Mouse (Mus musculus): Measurements from ENCODE around the gene Fam131a. TPM values are rescaled to one million over a fixed set of nuclear protein-coding genes. Genes with fewer than 3 reads are reported as not detected.

Fam131a gene
- polyA plus RNA-seq, 1 experiment, result 7.7 TPM

GRCm38 (mm10) chr16:20692241-20692965, 638 bp upstream of the Fam131a start:
- H3K4me1 ChIP-seq (ENCODE audit: control insufficient read depth, insufficient read depth, low read length), result no peaks in the 10 kb centered on the region; the same call in 1 of the 2 replicates
- no peak overlapping the region for H3K4me3 ChIP-seq (ENCODE audit: insufficient read depth, low read length)
- no peak overlapping the region for H3K27ac ChIP-seq (ENCODE audit: insufficient read depth, low read length)
- TF ChIP-seq POLR2A (IDR thresholded peaks at IDR 0.05; ENCODE audit: low read depth, low read length) (no peak), CTCF (IDR thresholded peaks at IDR 0.05; ENCODE audit: borderline replicate concordance, insufficient read depth, low read length) (no peak)

GRCm38 (mm10) chr16:20694781-20695180, 1.7 kb downstream of the Fam131a start:
- TF ChIP-seq POLR2A (IDR thresholded peaks at IDR 0.05; ENCODE audit: low read depth, low read length) (peak; percentile 45; the same call in 1 of the 2 replicates), CTCF (IDR thresholded peaks at IDR 0.05; ENCODE audit: borderline replicate concordance, insufficient read depth, low read length) (no peak)
- no peaks in the 10 kb centered on the region; the same call in 1 of the 2 replicates for H3K4me1 ChIP-seq (ENCODE audit: control insufficient read depth, insufficient read depth, low read length)
- H3K4me3 ChIP-seq (ENCODE audit: insufficient read depth, low read length), result no peak overlapping the region
- H3K27ac ChIP-seq (ENCODE audit: insufficient read depth, low read length), result peak overlapping the region; percentile 45

- Histone ChIP-seq H3K4me3 (ENCODE audit: insufficient read depth, low read length) (peak overlapping the region; percentile 14), H3K27ac (ENCODE audit: insufficient read depth, low read length) (peak overlapping the region; percentile 45), H3K4me1 (ENCODE audit: control insufficient read depth, insufficient read depth, low read length) (no peaks in the 10 kb centered on the region; the same call in 1 of the 2 replicates)
- TF ChIP-seq POLR2A (IDR thresholded peaks at IDR 0.05; ENCODE audit: low read depth, low read length) (0 out of 2 replicates have a peak, but pooled peaks have one; percentile 21), CTCF (IDR thresholded peaks at IDR 0.05; ENCODE audit: borderline replicate concordance, insufficient read depth, low read length) (no peak)
Measured at GRCm38 (mm10) chr16:20695622-20696323, 2.7 kb downstream of the Fam131a start.

DNA sequence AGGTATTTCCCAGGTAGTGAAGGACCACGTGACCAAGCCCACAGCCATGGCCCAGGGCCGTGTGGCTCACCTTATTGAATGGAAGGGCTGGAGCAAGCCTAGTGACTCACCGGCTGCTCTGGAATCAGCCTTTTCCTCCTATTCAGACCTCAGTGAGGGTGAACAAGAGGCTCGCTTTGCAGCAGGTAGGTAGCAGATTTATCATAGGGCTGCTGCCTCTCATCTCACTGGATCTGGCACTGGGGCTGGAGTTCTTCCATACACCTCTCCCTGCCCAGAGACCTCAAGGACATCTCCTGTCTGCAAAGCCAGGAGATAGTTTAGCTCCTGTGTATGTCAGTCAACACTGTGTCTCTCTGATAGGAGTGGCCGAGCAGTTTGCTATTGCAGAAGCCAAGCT, 6.2 kb downstream of the Fam131a start:
- TF ChIP-seq CTCF (IDR thresholded peaks at IDR 0.05; ENCODE audit: borderline replicate concordance, insufficient read depth, low read length) (no peak), POLR2A (IDR thresholded peaks at IDR 0.05; ENCODE audit: low read depth, low read length) (no peak)
- Histone ChIP-seq H3K4me3 (ENCODE audit: insufficient read depth, low read length) (no peak overlapping the region), H3K4me1 (ENCODE audit: control insufficient read depth, insufficient read depth, low read length) (peaks cover 4% of the 10 kb centered on the region; the same call in 1 of the 2 replicates), H3K27ac (ENCODE audit: insufficient read depth, low read length) (no peak overlapping the region)

DNA sequence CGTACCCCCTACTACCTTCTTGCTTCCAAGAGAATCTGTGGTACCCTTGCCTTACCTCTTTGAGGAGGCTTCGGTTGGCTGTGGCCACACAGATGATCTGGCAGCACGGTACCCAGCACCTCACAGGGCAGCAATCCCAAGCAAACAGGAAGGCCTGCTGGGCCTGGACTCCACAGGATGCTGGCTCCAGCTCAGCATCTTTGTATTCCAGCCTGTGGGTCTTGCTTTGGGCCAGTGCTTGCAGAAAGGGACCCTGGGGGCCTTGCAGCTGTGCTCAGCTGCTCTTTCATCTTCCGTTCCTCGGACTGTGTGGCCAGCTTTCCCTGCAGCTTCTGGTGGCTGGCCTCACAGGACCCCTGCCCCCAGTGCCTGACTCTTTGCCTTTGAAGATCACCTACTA, 7.0 kb downstream of the Fam131a start:
- Histone ChIP-seq H3K27ac (ENCODE audit: insufficient read depth, low read length) (no peak overlapping the region), H3K4me3 (ENCODE audit: insufficient read depth, low read length) (no peak overlapping the region), H3K4me1 (ENCODE audit: control insufficient read depth, insufficient read depth, low read length) (peaks cover 4% of the 10 kb centered on the region; the same call in 1 of the 2 replicates)
- TF ChIP-seq POLR2A (IDR thresholded peaks at IDR 0.05; ENCODE audit: low read depth, low read length) (no peak), CTCF (IDR thresholded peaks at IDR 0.05; ENCODE audit: borderline replicate concordance, insufficient read depth, low read length) (no peak)

GRCm38 (mm10) chr16:20701316-20701715, 8.3 kb downstream of the Fam131a start:
- no peak overlapping the region for H3K4me3 ChIP-seq (ENCODE audit: insufficient read depth, low read length)
- peaks cover 4% of the 10 kb centered on the region; the same call in 1 of the 2 replicates for H3K4me1 ChIP-seq (ENCODE audit: control insufficient read depth, insufficient read depth, low read length)
- no peak for TF ChIP-seq CTCF (IDR thresholded peaks at IDR 0.05; ENCODE audit: borderline replicate concordance, insufficient read depth, low read length)
- TF ChIP-seq POLR2A (IDR thresholded peaks at IDR 0.05; ENCODE audit: low read depth, low read length), result no peak
- H3K27ac ChIP-seq (ENCODE audit: insufficient read depth, low read length), result peak overlapping the region; percentile 16; the same call in 1 of the 2 replicates

DNA sequence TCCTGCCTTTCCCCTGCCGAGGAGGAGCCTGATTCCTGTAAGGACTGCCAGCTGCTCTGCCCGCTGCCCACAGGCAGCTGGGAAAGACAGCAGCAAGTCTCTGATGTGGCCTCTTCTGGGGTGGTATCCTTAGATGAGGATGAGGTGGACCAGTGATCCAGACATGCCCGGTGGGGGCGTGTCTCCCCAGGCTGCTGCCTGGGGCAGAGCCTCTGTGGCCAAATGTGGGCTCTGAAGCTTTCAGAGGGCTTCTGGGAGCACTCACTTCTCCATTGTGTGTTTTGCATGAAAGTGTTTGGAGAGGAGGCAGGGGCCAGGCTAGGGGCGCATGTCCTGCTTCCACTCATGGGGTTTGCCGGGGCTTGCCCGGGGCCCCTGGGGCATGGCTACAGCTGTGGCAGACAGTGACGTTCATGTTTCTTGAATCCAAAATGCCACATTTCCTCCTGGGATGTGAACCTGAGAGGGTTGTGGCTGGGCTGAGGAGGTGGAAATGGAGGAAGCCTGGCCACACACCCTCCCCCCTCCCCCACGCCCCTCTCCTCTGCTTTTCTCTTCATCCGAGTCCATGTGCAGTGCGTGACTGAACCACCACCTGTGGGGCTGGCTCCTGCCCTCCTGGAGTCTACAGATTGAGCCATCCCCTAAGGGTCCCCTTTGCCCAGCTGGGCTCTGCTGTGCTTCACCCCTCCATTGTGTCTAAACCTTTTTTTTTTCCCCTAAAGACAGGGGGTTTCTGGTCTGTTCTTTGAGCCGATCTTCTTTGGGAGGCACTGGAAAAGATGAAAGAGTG, 8.9 kb downstream of the Fam131a start:
- TF ChIP-seq POLR2A (IDR thresholded peaks at IDR 0.05; ENCODE audit: low read depth, low read length), result no peak
- no peak for TF ChIP-seq CTCF (IDR thresholded peaks at IDR 0.05; ENCODE audit: borderline replicate concordance, insufficient read depth, low read length)
- H3K27ac ChIP-seq (ENCODE audit: insufficient read depth, low read length), result peak overlapping the region; percentile 16
- peaks cover 4% of the 10 kb centered on the region; the same call in 1 of the 2 replicates for H3K4me1 ChIP-seq (ENCODE audit: control insufficient read depth, insufficient read depth, low read length)
- no peak overlapping the region for H3K4me3 ChIP-seq (ENCODE audit: insufficient read depth, low read length)

GRCm38 (mm10) chr16:20702522-20702893, 9.5 kb downstream of the Fam131a start:
- Histone ChIP-seq H3K27ac (ENCODE audit: insufficient read depth, low read length) (no peak overlapping the region), H3K4me1 (ENCODE audit: control insufficient read depth, insufficient read depth, low read length) (peaks cover 4% of the 10 kb centered on the region; the same call in 1 of the 2 replicates), H3K4me3 (ENCODE audit: insufficient read depth, low read length) (no peak overlapping the region)
- TF ChIP-seq CTCF (IDR thresholded peaks at IDR 0.05; ENCODE audit: borderline replicate concordance, insufficient read depth, low read length) (no peak), POLR2A (IDR thresholded peaks at IDR 0.05; ENCODE audit: low read depth, low read length) (no peak)

GRCm38 (mm10) chr16:20703071-20703470, 10.0 kb downstream of the Fam131a start:
- TF ChIP-seq POLR2A (IDR thresholded peaks at IDR 0.05; ENCODE audit: low read depth, low read length), result no peak
- no peak for TF ChIP-seq CTCF (IDR thresholded peaks at IDR 0.05; ENCODE audit: borderline replicate concordance, insufficient read depth, low read length)
- H3K4me1 ChIP-seq (ENCODE audit: control insufficient read depth, insufficient read depth, low read length), result peaks cover 4% of the 10 kb centered on the region; the same call in 1 of the 2 replicates
- no peak overlapping the region for H3K4me3 ChIP-seq (ENCODE audit: insufficient read depth, low read length)
- H3K27ac ChIP-seq (ENCODE audit: insufficient read depth, low read length), result no peak overlapping the region

All from embryonic fibroblast, embryonic 13.5 days (primary cell).